Mouse (Mus musculus) testis, adult 2 months (tissue): Measurements from ENCODE around the gene Lgr6. TPM values are rescaled to one million over a fixed set of nuclear protein-coding genes. Genes with fewer than 3 reads are reported as not detected.

Source experiments
- H3K27ac ChIP-seq: fragments of 200-500 bp; 2 replicates; pipeline ENCODE4 v1.5.1; 2012; ENCODE audit warnings: low read depth, low read length; ENCODE audit not compliant: control insufficient read depth, insufficient read depth
- H3K27me3 ChIP-seq: fragments of 200-500 bp; 2 replicates; pipeline ENCODE4 v1.6.1; 2012; ENCODE audit warnings: mild to moderate bottlenecking, low read length, moderate library complexity; ENCODE audit not compliant: control insufficient read depth, insufficient read depth
- H3K36me3 ChIP-seq: fragments of 200-500 bp; 2 replicates; pipeline ENCODE4 v1.6.1; 2012; ENCODE audit warnings: mild to moderate bottlenecking, low read length; ENCODE audit not compliant: control insufficient read depth, insufficient read depth
- H3K4me1 ChIP-seq: fragments of 200-500 bp; 2 replicates; pipeline ENCODE4 v1.6.1; 2012; ENCODE audit warnings: low read length; ENCODE audit not compliant: control insufficient read depth, insufficient read depth
- H3K4me3 ChIP-seq: fragments of 200-500 bp; 2 replicates; pipeline ENCODE4 v1.5.1; 2012; ENCODE audit warnings: low read depth, mild to moderate bottlenecking, low read length, moderate library complexity, mixed read lengths; ENCODE audit not compliant: control insufficient read depth
- CTCF ChIP-seq: fragments of 200-500 bp; IDR thresholded peaks from 2 replicates; pipeline ENCODE4 v1.5.1; 2012; ENCODE audit warnings: low read depth, mild to moderate bottlenecking, inconsistent platforms, low read length, moderate library complexity; ENCODE audit not compliant: control insufficient read depth, insufficient read depth, insufficient replicate concordance
- POLR2A ChIP-seq: fragments of 200-500 bp; IDR thresholded peaks from 2 replicates; pipeline ENCODE4 v1.6.1; 2012; ENCODE audit warnings: low read depth, mild to moderate bottlenecking, inconsistent platforms, low read length, moderate library complexity; ENCODE audit not compliant: control insufficient read depth
- polyA plus RNA-seq: library from polyadenylated mRNA; depleted of rRNA; stranded (reverse); fragments of >200 nt; gene quantifications from 2 replicates; pipeline ENCODE4 v1.2.3, GENCODE M21; 2012

Gene Lgr6
- polyA plus RNA-seq, 1 experiment, result 3.0 TPM

- no peak for TF ChIP-seq CTCF
- no peak for TF ChIP-seq POLR2A
- no peak overlapping the region for H3K27ac ChIP-seq
- no peaks in the 10 kb centered on the region for H3K27me3 ChIP-seq
- no peak overlapping the region for H3K4me3 ChIP-seq
- no peaks in the 10 kb centered on the region for H3K36me3 ChIP-seq
- H3K4me1 ChIP-seq, result no peaks in the 10 kb centered on the region
Observed at GRCm38 (mm10) chr1:134997568-134997967, 107.5 kb downstream of the Lgr6 start.

- H3K4me1 ChIP-seq, result no peaks in the 10 kb centered on the region
- TF ChIP-seq POLR2A, result no peak
- no peak for TF ChIP-seq CTCF
- H3K36me3 ChIP-seq, result no peaks in the 10 kb centered on the region
- no peak overlapping the region for H3K27ac ChIP-seq
- H3K27me3 ChIP-seq, result no peaks in the 10 kb centered on the region
- H3K4me3 ChIP-seq, result no peak overlapping the region
Observed at GRCm38 (mm10) chr1:134996471-134996870, 108.6 kb downstream of the Lgr6 start.

GRCm38 (mm10) chr1:134995954-134996353 lies 109.1 kb downstream of the Lgr6 start:
- TF ChIP-seq POLR2A, result no peak
- TF ChIP-seq CTCF, result no peak
- no peak overlapping the region for H3K27ac ChIP-seq
- no peaks in the 10 kb centered on the region for H3K4me1 ChIP-seq
- no peak overlapping the region for H3K4me3 ChIP-seq
- H3K36me3 ChIP-seq, result no peaks in the 10 kb centered on the region
- H3K27me3 ChIP-seq, result no peaks in the 10 kb centered on the region

GRCm38 (mm10) chr1:134995437-134995836 lies 109.6 kb downstream of the Lgr6 start:
- Histone ChIP-seq H3K27me3 (no peaks in the 10 kb centered on the region), H3K27ac (no peak overlapping the region), H3K4me1 (no peaks in the 10 kb centered on the region), H3K4me3 (no peak overlapping the region), H3K36me3 (no peaks in the 10 kb centered on the region)
- TF ChIP-seq POLR2A (no peak), CTCF (no peak)

- H3K4me3 ChIP-seq, result no peak overlapping the region
- TF ChIP-seq POLR2A (no peak), CTCF (no peak)
- no peaks in the 10 kb centered on the region for H3K27me3 ChIP-seq
- no peaks in the 10 kb centered on the region for H3K4me1 ChIP-seq
- H3K36me3 ChIP-seq, result no peaks in the 10 kb centered on the region
- no peak overlapping the region for H3K27ac ChIP-seq
Observed at GRCm38 (mm10) chr1:134994739-134995138, 110.3 kb downstream of the Lgr6 start.

- Histone ChIP-seq H3K27me3 (no peaks in the 10 kb centered on the region), H3K4me1 (peaks cover 6% of the 10 kb centered on the region), H3K4me3 (no peak overlapping the region), H3K27ac (no peak overlapping the region), H3K36me3 (no peaks in the 10 kb centered on the region)
- TF ChIP-seq CTCF, result no peak
Observed at GRCm38 (mm10) chr1:134992046-134992645, 112.9 kb downstream of the Lgr6 start.

- peak; percentile 35; the same call in 1 of the 2 replicates for TF ChIP-seq CTCF
- no peak for TF ChIP-seq POLR2A
- Histone ChIP-seq H3K27me3 (no peaks in the 10 kb centered on the region), H3K4me3 (no peak overlapping the region), H3K4me1 (peaks cover 9% of the 10 kb centered on the region), H3K27ac (no peak overlapping the region), H3K36me3 (no peaks in the 10 kb centered on the region)
Observed at GRCm38 (mm10) chr1:134989372-134989771, 115.7 kb downstream of the Lgr6 start.

- Histone ChIP-seq H3K27me3 (no peaks in the 10 kb centered on the region), H3K36me3 (no peaks in the 10 kb centered on the region), H3K4me3 (peak overlapping the region; percentile 89), H3K4me1 (peaks cover 9% of the 10 kb centered on the region), H3K27ac (peak overlapping the region; percentile 42; the same call in 1 of the 2 replicates)
- TF ChIP-seq POLR2A (no peak), CTCF (no peak)
Observed at GRCm38 (mm10) chr1:134987962-134988341, 117.1 kb downstream of the Lgr6 start.
